8 mouse cellular contexts compared by ENCODE assay signal in genomic region chr17:83862134-83862881, GRCm38 (mm10). TPM values are rescaled to one million over a fixed set of nuclear protein-coding genes. Genes with fewer than 3 reads are reported as not detected.
DNase-seq lines count a peak whose midpoint lies in the region; ATAC-seq lines count a peak whose summit lies in the region.

No protein-coding gene starts in this region.

- peak; percentile 62 for ATAC-seq in embryonic facial prominence, embryonic 12.5 days (ENCODE audit: insufficient number of reproducible peaks, insufficient read depth, low FRiP score, low TSS enrichment)
- peak; percentile 41 for ATAC-seq in heart, embryonic 11.5 days (replicated peaks; ENCODE audit: insufficient number of reproducible peaks, low FRiP score, low TSS enrichment)
- peak; percentile 79 for ATAC-seq in neural tube, embryonic 14.5 days (ENCODE audit: low read depth)

- no peaks in the 10 kb centered on the region for H3K27me3 ChIP-seq in embryonic facial prominence, embryonic 12.5 days
- H3K27me3 ChIP-seq in heart, embryonic 11.5 days (ENCODE audit: control insufficient read depth, insufficient read depth, low read length): no peaks in the 10 kb centered on the region
- H3K27me3 ChIP-seq in neural tube, embryonic 14.5 days (ENCODE audit: control insufficient read depth, insufficient read depth, low read length): no peaks in the 10 kb centered on the region

- WGBS in embryonic facial prominence, embryonic 12.5 days: 0% methylated on average over 27 of the region's 27 CpGs
- under 1% methylated on average over 25 of the region's 27 CpGs for WGBS in heart, embryonic 11.5 days (ENCODE audit: insufficient replicate concordance)
- under 1% methylated on average over 26 of the region's 27 CpGs for WGBS in neural tube, embryonic 14.5 days

- H3K36me3 ChIP-seq in embryonic facial prominence, embryonic 12.5 days: no peaks in the 10 kb centered on the region
- no peaks in the 10 kb centered on the region for H3K36me3 ChIP-seq in heart, embryonic 11.5 days (ENCODE audit: control insufficient read depth, insufficient read depth, low read length)
- no peaks in the 10 kb centered on the region for H3K36me3 ChIP-seq in neural tube, embryonic 14.5 days (ENCODE audit: control insufficient read depth, insufficient read depth, low read length)

- peak overlapping the region; percentile 66 for H3K4me3 ChIP-seq in embryonic facial prominence, embryonic 12.5 days
- peak overlapping the region; percentile 78 for H3K4me3 ChIP-seq in heart, embryonic 11.5 days (ENCODE audit: low read depth, low read length)
- peak overlapping the region; percentile 68 for H3K4me3 ChIP-seq in neural tube, embryonic 14.5 days (ENCODE audit: low read depth, low read length)

- no peaks in the 10 kb centered on the region for H3K9me3 ChIP-seq in embryonic facial prominence, embryonic 12.5 days
- H3K9me3 ChIP-seq in heart, embryonic 11.5 days (replicated peaks; ENCODE audit: control insufficient read depth, low read length): no peaks in the 10 kb centered on the region
- no peaks in the 10 kb centered on the region for H3K9me3 ChIP-seq in neural tube, embryonic 14.5 days (ENCODE audit: control insufficient read depth, low read length)

- H3K4me1 ChIP-seq in embryonic facial prominence, embryonic 12.5 days: peaks cover 4% of the 10 kb centered on the region; the same call in 1 of the 2 replicates
- no peaks in the 10 kb centered on the region for H3K4me1 ChIP-seq in heart, embryonic 11.5 days (ENCODE audit: control insufficient read depth, insufficient read depth, low read length)
- peaks cover 6% of the 10 kb centered on the region; the same call in 1 of the 2 replicates for H3K4me1 ChIP-seq in neural tube, embryonic 14.5 days (ENCODE audit: control insufficient read depth, insufficient read depth, low read length)

- DNase-seq in A20 (ENCODE audit: low read depth, low spot score) (peak; percentile 81), ZHBTc4 (ENCODE audit: low read depth, low spot score) (peak; percentile 63)
- DNase-seq in kidney, postnatal 10 days: peak; percentile 77
- DNase-seq in lung, adult 18-20 months: peak; percentile 62 to 68
- DNase-seq in testis, postnatal 10 days (ENCODE audit: low spot score): peak; percentile 74

- peak overlapping the region; percentile 66 for H3K4me2 ChIP-seq in embryonic facial prominence, embryonic 12.5 days (replicated peaks)
- H3K4me2 ChIP-seq in heart, embryonic 11.5 days: peak overlapping the region; percentile 89
- peak overlapping the region; percentile 72 for H3K4me2 ChIP-seq in neural tube, embryonic 14.5 days (ENCODE audit: low read depth, low read length)

- H3K9ac ChIP-seq in embryonic facial prominence, embryonic 12.5 days: peak overlapping the region; percentile 79
- peak overlapping the region; percentile 89 for H3K9ac ChIP-seq in heart, embryonic 11.5 days (ENCODE audit: low read depth, low read length)
- H3K9ac ChIP-seq in neural tube, embryonic 14.5 days (replicated peaks; ENCODE audit: low read depth, low read length): peak overlapping the region; percentile 69

- H3K27ac ChIP-seq in embryonic facial prominence, embryonic 12.5 days: peak overlapping the region; percentile 91
- peak overlapping the region; percentile 79 for H3K27ac ChIP-seq in heart, embryonic 11.5 days (ENCODE audit: low read depth, low read length)
- H3K27ac ChIP-seq in neural tube, embryonic 14.5 days (ENCODE audit: low read depth, low read length): peak overlapping the region; percentile 86

RNA-seq across cellular contexts. Expression of gene Haao, which starts 14.5 kb away (rescaled TPM):
- polyA plus RNA-seq in embryonic facial prominence, embryonic 12.5 days (2016; fragmentation: Nextera tagmentation; extraction: Ambion mirVana): 0.20 and 0.90 TPM in 2 replicates
- 0.21 and 0.28 TPM in 2 replicates for polyA plus RNA-seq in heart, embryonic 11.5 days (2014; fragmentation: Nextera tagmentation; extraction: Ambion mirVana)
- polyA plus RNA-seq in neural tube, embryonic 14.5 days (2014; fragmentation: Nextera tagmentation; extraction: Ambion mirVana): 0.16 TPM in 1 of 2 replicates, not detected in the other

Comparison
In these comparisons a context has a peak if more than half of its experiments do, and no peak if none do; other contexts are left out.
1. Peak in every context shown above with its lines: DNase-seq, ATAC-seq, H3K4me3 ChIP-seq and H3K27ac ChIP-seq.